Mouse (Mus musculus) cortical plate, adult 2 months (tissue): ENCODE measurements around the gene Ccdc126. TPM values are rescaled to one million over a fixed set of nuclear protein-coding genes. Genes with fewer than 3 reads are reported as not detected.

Experiments
- H3K27ac ChIP-seq: fragments of 200-500 bp; 2 replicates; pipeline ENCODE4 v1.5.1; 2012; ENCODE audit warnings: low read length, control low read depth, inconsistent platforms; ENCODE audit not compliant: insufficient read depth
- H3K4me1 ChIP-seq: fragments of 200-500 bp; 2 replicates; pipeline ENCODE4 v1.6.1; 2011; ENCODE audit warnings: low read length; ENCODE audit not compliant: control insufficient read depth, insufficient read depth
- H3K4me3 ChIP-seq: fragments of 200-500 bp; 2 replicates; pipeline ENCODE4 v1.5.1; 2011; ENCODE audit warnings: mild to moderate bottlenecking, low read length, control low read depth; ENCODE audit not compliant: insufficient read depth
- CTCF ChIP-seq: fragments of 200-500 bp; IDR thresholded peaks from 2 replicates; pipeline ENCODE4 v1.5.1; 2011; ENCODE audit warnings: mild to moderate bottlenecking, control low read depth, low read length; ENCODE audit not compliant: insufficient read depth; ENCODE audit errors: extremely low read depth
- POLR2A ChIP-seq: fragments of 200-500 bp; IDR thresholded peaks from 2 replicates; pipeline ENCODE4 v1.6.1; 2011; ENCODE audit warnings: mild to moderate bottlenecking, low read length, control low read depth; ENCODE audit not compliant: insufficient read depth; ENCODE audit errors: extremely low read depth
- polyA plus RNA-seq: library from polyadenylated mRNA; depleted of rRNA; stranded (reverse); fragments of >200 nt; gene quantifications from 2 replicates; pipeline ENCODE4 v1.2.3, GENCODE M21; 2012; rRNA removed

Gene Ccdc126
- polyA plus RNA-seq, 1 experiment, result 9.4 TPM

- Histone ChIP-seq H3K27ac (no peak overlapping the region), H3K4me1 (no peaks in the 10 kb centered on the region), H3K4me3 (no peak overlapping the region)
- TF ChIP-seq CTCF (no peak), POLR2A (no peak)
Observed at GRCm38 (mm10) chr6:49373943-49374342, 54.9 kb downstream of the Ccdc126 start.

- TF ChIP-seq CTCF, result no peak
- no peaks in the 10 kb centered on the region for H3K4me1 ChIP-seq
- no peak overlapping the region for H3K4me3 ChIP-seq
- no peak overlapping the region for H3K27ac ChIP-seq
Observed at GRCm38 (mm10) chr6:49378328-49378727, 59.3 kb downstream of the Ccdc126 start.

Other genes with a start within 250 kb of the Ccdc126 start
- 18.9 and 19.2 TPM in 2 replicates for gene Malsu1, start 245.5 kb upstream of the Ccdc126 start, polyA plus RNA-seq
- gene Igf2bp3, start 104.3 kb upstream of the Ccdc126 start, polyA plus RNA-seq, result 0.02 TPM in 1 of 2 replicates, not detected in the other
- 111 and 113 TPM in 2 replicates for gene Tra2a, start 55.2 kb upstream of the Ccdc126 start, polyA plus RNA-seq
- gene Fam221a, start 48.5 kb downstream of the Ccdc126 start, polyA plus RNA-seq, result 1.5 and 2.0 TPM in 2 replicates
- not detected in 2 replicates for gene Stk31, start 76.3 kb downstream of the Ccdc126 start, polyA plus RNA-seq